Mouse (Mus musculus) forelimb bud, embryonic 11.5 days (tissue): ENCODE data around the gene Htr2b.

Experiments
- DNase-seq: peaks from one replicate; pipeline ENCODE4 v3.0.0-alpha.2; 2012; ENCODE audit warnings: low read depth, low spot score

Gene Htr2b

GRCm38 (mm10) chr1:86094413-86094812, 17.4 kb downstream of the Htr2b start:
- no peak for DNase-seq

- DNase-seq: no peak
Measured at GRCm38 (mm10) chr1:86076565-86076964, 35.2 kb downstream of the Htr2b start.

GRCm38 (mm10) chr1:86064271-86064991, 47.3 kb downstream of the Htr2b start, which contains the start of gene Psmd1:
Psmd1 (plus strand) TSS chr1:86064387.
- peak; percentile 93 for DNase-seq

GRCm38 (mm10) chr1:86062523-86062922, 49.2 kb downstream of the Htr2b start:
- DNase-seq: no peak

- DNase-seq: peak; percentile 95
Measured at GRCm38 (mm10) chr1:86058856-86059769, 52.7 kb downstream of the Htr2b start.

- DNase-seq: no peak
Measured at GRCm38 (mm10) chr1:86056284-86056683, 55.5 kb downstream of the Htr2b start.

GRCm38 (mm10) chr1:86054943-86055342, 56.8 kb downstream of the Htr2b start:
- DNase-seq: no peak

GRCm38 (mm10) chr1:86053198-86053921, 58.4 kb downstream of the Htr2b start:
- no peak for DNase-seq
